Mouse (Mus musculus) forebrain, postnatal 0 days (tissue): ENCODE measurements around the gene Mesp2. TPM values are rescaled to one million over a fixed set of nuclear protein-coding genes. Genes with fewer than 3 reads are reported as not detected.

Source experiments
- ATAC-seq: fragments of 200-750 bp; cut with Nextera tagmentation; 2 replicates; pipeline ENCODE4 v1.8.0; 2017; ENCODE audit warnings: mild to moderate bottlenecking, moderate library complexity
- DNase-seq: peaks from one replicate; pipeline ENCODE4 v3.0.0-alpha.2; 2015
- H3K27ac ChIP-seq: fragments of 300-500 bp; sonication (generic); 2 replicates; pipeline ENCODE4 v1.5.1; 2014; ENCODE audit warnings: low read depth, mild to moderate bottlenecking, antibody characterized with exemption, low read length, moderate library complexity, mixed read lengths
- H3K27me3 ChIP-seq: fragments of 300-500 bp; sonication (generic); 2 replicates; pipeline ENCODE4 v1.6.1; 2014; ENCODE audit warnings: mild to moderate bottlenecking, low read length, mixed read lengths; ENCODE audit not compliant: insufficient read depth
- H3K36me3 ChIP-seq: fragments of 300-500 bp; sonication (generic); 2 replicates; pipeline ENCODE4 v1.6.1; 2014; ENCODE audit warnings: mild to moderate bottlenecking, moderate library complexity; ENCODE audit not compliant: insufficient read depth
- H3K4me1 ChIP-seq: fragments of 300-500 bp; sonication (generic); 2 replicates; pipeline ENCODE4 v1.6.1; 2014; ENCODE audit warnings: antibody characterized with exemption; ENCODE audit not compliant: insufficient read depth
- H3K4me2 ChIP-seq: fragments of 300-500 bp; sonication (generic); 2 replicates; pipeline ENCODE4 v1.6.1; 2014; ENCODE audit warnings: low read depth, mild to moderate bottlenecking, moderate library complexity
- H3K4me3 ChIP-seq: fragments of 300-500 bp; sonication (generic); 2 replicates; pipeline ENCODE4 v1.5.1; 2014; ENCODE audit warnings: low read depth, low read length, mixed read lengths
- H3K9ac ChIP-seq: fragments of 300-500 bp; sonication (generic); 2 replicates; pipeline ENCODE4 v1.6.1; 2014; ENCODE audit warnings: mild to moderate bottlenecking
- H3K9me3 ChIP-seq: fragments of 300-500 bp; sonication (generic); 2 replicates; pipeline ENCODE4 v1.6.1; 2016; ENCODE audit warnings: low read length
- CTCF ChIP-seq: sonication (generic); IDR thresholded peaks from 2 replicates; pipeline ENCODE4 v1.5.1; 2016; ENCODE audit warnings: antibody characterized with exemption, control low read depth, low read depth
- WGBS: fragments of 180-500 bp; shearing (Covaris S2); extraction: QIAGEN DNeasy Blood & Tissue Kit; methylation state at CpG from one replicate; pipeline ENCODE4 v1.1.7; 2014; 5-methylcytosine and 5-hydroxymethylcytosine counted together
- polyA plus RNA-seq: library from polyadenylated mRNA; unstranded; fragments of >200 nt; fragmentation: Nextera tagmentation; extraction: Ambion mirVana; gene quantifications from 2 replicates; pipeline ENCODE4 v1.2.1, GENCODE M21; 2015
- total RNA-seq: library from RNA; depleted of rRNA; stranded (reverse); fragments of >200 nt; gene quantifications from 2 replicates; pipeline ENCODE4 v1.2.3, GENCODE M21; 2014

The Mesp2 gene
- total and polyA plus RNA-seq, 2 experiments from 2014 or later, result 1.00 to 2.1 TPM

GRCm38 (mm10) chr7:79793688-79794087 is 16.8 kb upstream of the Mesp2 start, which contains the start of gene Mesp1:
Mesp1 (minus strand) TSS chr7:79793788.
- Histone ChIP-seq H3K27ac (no peak within 1 kb of the TSS), H3K4me1 (no peaks in the 10 kb centered on the region), H3K36me3 (no peaks in the 10 kb centered on the region), H3K4me3 (peak within 1 kb of the TSS; percentile 48), H3K27me3 (peaks cover 19% of the 10 kb centered on the region), H3K9me3 (no peaks in the 10 kb centered on the region), H3K4me2 (peak within 1 kb of the TSS; percentile 76), H3K9ac (peak within 1 kb of the TSS; percentile 57)
- 81% methylated on average over 6 of the region's 6 CpGs for WGBS
- TF ChIP-seq CTCF, result no peak
- no peak for DNase-seq
- no peak for ATAC-seq

GRCm38 (mm10) chr7:79798606-79799005 is 11.9 kb upstream of the Mesp2 start:
- DNase-seq (no peak), ATAC-seq (no peak)
- Histone ChIP-seq H3K9ac (no peak overlapping the region), H3K27me3 (peaks cover 7% of the 10 kb centered on the region; the same call in 1 of the 2 replicates), H3K36me3 (no peaks in the 10 kb centered on the region), H3K4me2 (no peak overlapping the region), H3K27ac (no peak overlapping the region), H3K9me3 (no peaks in the 10 kb centered on the region), H3K4me1 (no peaks in the 10 kb centered on the region), H3K4me3 (no peak overlapping the region)
- no peak for TF ChIP-seq CTCF
- WGBS, result 28% methylated on average over 5 of the region's 5 CpGs

DNA sequence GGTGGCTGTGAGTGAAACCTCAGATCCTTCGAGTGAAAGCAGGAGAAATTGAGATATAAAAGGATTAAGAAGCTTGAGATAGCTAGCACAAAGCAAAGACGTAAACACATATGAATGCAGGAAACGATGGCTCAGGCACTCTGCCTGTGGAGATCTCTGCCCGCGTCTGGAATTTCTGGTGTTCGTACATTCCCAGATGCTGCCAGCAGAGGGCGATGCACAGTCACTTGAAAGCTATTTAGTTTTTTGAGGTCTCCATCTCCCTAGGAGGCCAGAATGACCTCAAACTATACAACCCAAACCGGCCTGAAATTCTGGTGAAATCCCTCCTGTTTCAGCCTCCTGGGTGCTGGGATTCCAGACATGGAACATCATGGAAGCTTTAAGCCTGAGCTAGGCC is 11.5 kb upstream of the Mesp2 start:
- H3K36me3 ChIP-seq, result no peaks in the 10 kb centered on the region
- no peak overlapping the region for H3K27ac ChIP-seq
- H3K4me3 ChIP-seq, result no peak overlapping the region
- H3K9me3 ChIP-seq, result no peaks in the 10 kb centered on the region
- no peak overlapping the region for H3K4me2 ChIP-seq
- 6% methylated on average over 8 of the region's 8 CpGs for WGBS
- no peak overlapping the region for H3K9ac ChIP-seq
- peak; percentile 85 for TF ChIP-seq CTCF
- DNase-seq (peak; percentile 82), ATAC-seq (peak; percentile 23; the same call in 1 of the 2 replicates)
- no peaks in the 10 kb centered on the region for H3K4me1 ChIP-seq
- H3K27me3 ChIP-seq, result 0 out of 2 replicates have a peak, but pooled peaks cover 3% of the 10 kb centered on the region

DNA sequence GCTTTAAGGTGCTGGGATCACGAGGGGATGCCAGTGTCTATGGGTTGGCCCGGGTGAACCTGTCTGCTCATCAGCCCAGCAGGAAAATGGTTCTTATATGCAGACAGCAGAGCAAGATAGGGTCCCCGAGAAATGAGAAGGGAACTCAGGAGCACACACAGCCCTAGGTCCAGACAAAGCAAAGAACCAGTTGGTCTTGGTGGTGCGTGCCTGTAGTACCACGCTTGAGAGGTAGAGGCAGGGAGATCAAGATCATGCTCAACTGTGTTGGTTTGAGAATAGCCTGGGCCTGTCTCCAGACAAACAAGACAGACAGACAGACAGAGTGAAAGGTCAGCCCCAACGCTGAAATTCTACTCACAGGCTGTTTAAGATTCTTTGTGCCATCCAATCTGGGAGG is 11.0 kb upstream of the Mesp2 start:
- ATAC-seq, result no peak

DNA sequence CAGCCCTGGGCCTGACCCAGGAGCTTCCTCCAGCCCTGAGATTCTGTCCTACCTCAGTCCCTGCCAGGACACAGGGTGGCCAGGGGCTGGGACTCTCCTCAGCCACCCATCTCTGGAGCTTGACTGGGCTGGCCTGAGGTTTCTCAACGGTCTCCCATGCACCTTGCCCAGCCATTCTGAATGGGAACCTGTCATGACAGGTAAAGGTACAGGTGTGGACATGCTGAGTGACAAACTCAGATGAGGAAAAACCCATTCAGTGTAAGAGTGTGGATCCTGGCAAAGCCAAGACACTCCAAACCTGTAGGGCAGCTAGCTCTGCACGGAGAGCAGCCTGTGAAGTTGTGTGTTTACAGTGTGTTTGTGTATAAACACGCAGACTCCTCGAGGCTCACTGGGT is 10.2 kb upstream of the Mesp2 start:
- Histone ChIP-seq H3K36me3 (no peaks in the 10 kb centered on the region), H3K4me2 (no peak overlapping the region), H3K27ac (no peak overlapping the region), H3K9ac (no peak overlapping the region), H3K4me3 (no peak overlapping the region), H3K9me3 (no peaks in the 10 kb centered on the region), H3K27me3 (no peaks in the 10 kb centered on the region), H3K4me1 (no peaks in the 10 kb centered on the region)
- ATAC-seq (no peak), DNase-seq (no peak)
- TF ChIP-seq CTCF, result no peak
- 83% methylated on average over 4 of the region's 4 CpGs for WGBS

More for the DNA sequence above, 11.0 kb upstream of the Mesp2 start:
- no peaks in the 10 kb centered on the region for H3K9me3 ChIP-seq
- H3K4me3 ChIP-seq, result no peak overlapping the region
- H3K27ac ChIP-seq, result no peak overlapping the region
- no peak overlapping the region for H3K9ac ChIP-seq
- 0 out of 2 replicates have a peak, but pooled peaks cover 2% of the 10 kb centered on the region for H3K27me3 ChIP-seq
- no peaks in the 10 kb centered on the region for H3K36me3 ChIP-seq
- no peak for DNase-seq
- TF ChIP-seq CTCF, result no peak
- WGBS, result 69% methylated on average over 6 of the region's 6 CpGs
- H3K4me1 ChIP-seq, result no peaks in the 10 kb centered on the region
- H3K4me2 ChIP-seq, result no peak overlapping the region

DNA sequence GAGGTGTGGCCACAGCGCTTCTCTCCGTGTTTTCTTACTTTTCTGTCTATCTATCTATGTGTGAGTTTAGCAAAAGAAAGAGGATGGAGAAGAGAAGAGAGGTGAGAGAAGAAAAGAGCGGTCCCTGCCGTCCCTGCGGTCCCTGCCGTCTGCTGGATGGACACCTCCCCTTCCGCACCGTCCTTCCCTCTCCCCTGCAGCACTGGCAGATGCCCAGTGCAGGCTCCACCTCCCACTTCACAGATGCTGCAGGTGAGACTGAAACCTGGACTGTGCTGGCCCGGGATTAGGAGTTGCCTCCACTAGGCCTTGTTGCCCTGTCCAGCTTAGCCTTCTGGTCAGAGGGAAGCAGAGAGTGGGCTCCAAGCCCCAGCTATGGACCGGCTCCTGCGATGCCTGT is 9.1 kb upstream of the Mesp2 start:
- H3K9ac ChIP-seq, result no peak overlapping the region

GRCm38 (mm10) chr7:79802037-79802436 is 8.5 kb upstream of the Mesp2 start:
- H3K27me3 ChIP-seq, result no peaks in the 10 kb centered on the region
- ATAC-seq, result no peak
- no peaks in the 10 kb centered on the region for H3K4me1 ChIP-seq
- no peaks in the 10 kb centered on the region for H3K36me3 ChIP-seq
- no peak overlapping the region for H3K9ac ChIP-seq
- no peak overlapping the region for H3K27ac ChIP-seq
- no peak overlapping the region for H3K4me3 ChIP-seq
- H3K4me2 ChIP-seq, result no peak overlapping the region
- TF ChIP-seq CTCF, result no peak
- no peaks in the 10 kb centered on the region for H3K9me3 ChIP-seq
- no peak for DNase-seq
- 71% methylated on average over 5 of the region's 5 CpGs for WGBS

More for the DNA sequence above, 9.1 kb upstream of the Mesp2 start:
- Histone ChIP-seq H3K9me3 (no peaks in the 10 kb centered on the region), H3K4me2 (no peak overlapping the region), H3K36me3 (no peaks in the 10 kb centered on the region), H3K27ac (no peak overlapping the region), H3K4me1 (no peaks in the 10 kb centered on the region), H3K4me3 (no peak overlapping the region), H3K27me3 (no peaks in the 10 kb centered on the region)
- no peak for TF ChIP-seq CTCF
- 78% methylated on average over 11 of the region's 11 CpGs for WGBS
- DNase-seq, result no peak
- ATAC-seq, result no peak
